Mouse (Mus musculus) thymus, postnatal 0 days (tissue): ENCODE measurements around the gene Prtg. TPM values are rescaled to one million over a fixed set of nuclear protein-coding genes. Genes with fewer than 3 reads are reported as not detected.

Source experiments
- polyA plus RNA-seq: library from polyadenylated mRNA; unstranded; fragments of >200 nt; fragmentation: Nextera tagmentation; extraction: Ambion mirVana; gene quantifications from 2 replicates; pipeline ENCODE4 v1.2.1, GENCODE M21; 2015

The Prtg gene
- polyA plus RNA-seq, 1 experiment from 2014 or later, result 0.13 TPM

Other genes starting within 250 kb of the Prtg start
- 159 and 162 TPM in 2 replicates for gene Nedd4, start 144.5 kb upstream of the Prtg start, polyA plus RNA-seq
- 0.66 and 0.75 TPM in 2 replicates for gene Pygo1, start 118.8 kb downstream of the Prtg start, polyA plus RNA-seq
- gene Dyx1c1, start 151.9 kb downstream of the Prtg start, polyA plus RNA-seq, result 0.79 and 1.4 TPM in 2 replicates
- not detected in 2 replicates for gene Gm44503, start 152.0 kb downstream of the Prtg start, polyA plus RNA-seq
- 13.3 and 18.4 TPM in 2 replicates for gene Ccpg1os, start 178.5 kb downstream of the Prtg start, polyA plus RNA-seq
- 34.7 and 36.1 TPM in 2 replicates for gene Ccpg1, start 178.6 kb downstream of the Prtg start, polyA plus RNA-seq
- gene Pigb, start 233.5 kb downstream of the Prtg start, polyA plus RNA-seq, result 6.3 and 6.9 TPM in 2 replicates
- gene Rab27a, start 238.0 kb downstream of the Prtg start, polyA plus RNA-seq, result 41.8 and 43.9 TPM in 2 replicates